Mouse (Mus musculus): ENCODE results near the gene 4933409G03Rik.
"Not testable (repeated sequence)": the region's sequence is repeated elsewhere in the genome, so short reads cannot be mapped to it uniquely, and the experiment has no call there.

Gene 4933409G03Rik

GRCm38 (mm10) chr2:68582113-68582512 is at the start of gene 4933409G03Rik:
4933409G03Rik (plus strand) TSS chr2:68582413.
- no peak for DNase-seq

DNA sequence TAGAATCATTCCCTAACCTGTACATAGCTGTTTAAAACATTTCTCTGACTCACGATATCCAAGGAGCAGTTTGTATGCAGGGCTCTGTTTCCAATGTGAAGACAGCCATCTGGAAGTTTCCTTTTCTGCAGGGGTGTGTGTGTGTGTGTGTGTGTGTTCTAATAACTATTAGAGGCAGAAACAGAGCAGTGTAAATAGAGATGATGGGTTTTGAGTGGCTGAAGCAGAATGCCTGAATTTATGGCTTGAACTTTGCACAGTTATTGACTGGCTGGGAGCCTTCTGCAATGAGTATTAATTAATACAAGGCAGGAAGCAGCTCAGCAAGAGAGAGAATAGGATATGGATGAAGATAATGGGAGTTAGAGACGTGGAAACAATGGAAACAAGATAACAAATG is 38.0 kb upstream of the 4933409G03Rik start:
- no peak for DNase-seq

GRCm38 (mm10) chr2:68560821-68561220 is 21.4 kb upstream of the 4933409G03Rik start:
- peak; percentile 3 for DNase-seq

DNA sequence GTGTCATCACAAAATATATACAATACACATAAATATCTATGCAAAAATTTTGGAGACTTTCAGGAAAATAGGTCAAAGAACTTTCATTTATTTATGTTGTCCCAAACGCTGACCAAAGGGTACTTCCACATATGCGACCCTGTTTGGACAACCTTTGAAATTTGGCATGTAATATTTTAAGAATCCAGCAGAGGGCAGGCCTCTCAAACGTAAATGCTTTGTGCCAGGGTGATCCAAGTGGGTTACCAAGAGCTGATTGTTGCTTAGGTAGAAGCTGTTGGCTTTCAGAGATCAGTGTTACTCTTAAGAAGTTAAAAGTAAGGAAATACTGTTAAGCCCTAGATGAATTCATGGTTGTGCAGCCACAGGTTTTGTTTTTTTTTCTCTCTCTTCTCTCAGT is 18.9 kb upstream of the 4933409G03Rik start:
- DNase-seq, result peak; percentile 52

GRCm38 (mm10) chr2:68568361-68568760 is 13.9 kb upstream of the 4933409G03Rik start:
- no peak for DNase-seq

GRCm38 (mm10) chr2:68572340-68572739 is 9.9 kb upstream of the 4933409G03Rik start:
- peak; percentile 45 for DNase-seq

DNA sequence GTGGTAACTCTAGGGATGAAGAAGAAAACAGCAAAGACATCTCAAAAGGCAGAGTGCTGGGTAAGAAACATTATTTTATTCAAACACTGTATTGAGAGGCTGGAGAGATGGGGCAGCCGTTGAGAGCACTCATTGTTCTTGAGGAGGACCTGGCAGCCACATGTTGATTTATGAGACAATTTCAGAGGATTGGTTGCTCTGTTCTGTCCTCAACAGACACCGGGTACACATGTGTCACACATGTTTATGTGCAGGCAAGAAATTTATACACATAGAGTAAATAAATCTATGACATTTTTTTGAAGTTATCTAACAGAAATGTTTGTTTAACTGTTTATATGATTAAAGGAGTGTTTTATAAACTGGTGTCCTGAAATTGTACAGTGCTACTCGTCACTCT is 10.6 kb downstream of the 4933409G03Rik start:
- DNase-seq, result no peak

GRCm38 (mm10) chr2:68656186-68656585 is 74.0 kb downstream of the 4933409G03Rik start, which contains the start of gene 4932414N04Rik:
4932414N04Rik (plus strand) TSS chr2:68656486.
- not testable (repeated sequence) for DNase-seq
